Mouse (Mus musculus) heart, postnatal 0 days (tissue): Measurements from ENCODE around the gene Gnptab. TPM values are rescaled to one million over a fixed set of nuclear protein-coding genes. Genes with fewer than 3 reads are reported as not detected.
"Not testable (repeated sequence)": the region's sequence is repeated elsewhere in the genome, so short reads cannot be mapped to it uniquely, and the experiment has no call there.

Source experiments
- ATAC-seq: fragments of 200-750 bp; cut with Nextera tagmentation; 2 replicates; pipeline ENCODE4 v1.8.0; 2017; ENCODE audit warnings: low read depth, moderate number of reproducible peaks, moderate library complexity; ENCODE audit not compliant: insufficient read depth
- DNase-seq: peaks from one replicate; pipeline ENCODE4 v3.0.0-alpha.2; 2016; ENCODE audit warnings: low spot score
- H3K27ac ChIP-seq: fragments of 300-500 bp; sonication (generic); 2 replicates; pipeline ENCODE4 v1.5.1; 2014; ENCODE audit warnings: low read depth, mild to moderate bottlenecking
- H3K27me3 ChIP-seq: fragments of 300-500 bp; sonication (generic); 2 replicates; pipeline ENCODE4 v1.6.1; 2014; ENCODE audit warnings: low read length, mixed read lengths; ENCODE audit not compliant: control insufficient read depth, insufficient read depth
- H3K36me3 ChIP-seq: fragments of 300-500 bp; sonication (generic); replicated peaks from 2 replicates; pipeline ENCODE4 v1.6.1; 2014; ENCODE audit warnings: low read length, mixed read lengths; ENCODE audit not compliant: control insufficient read depth, insufficient read depth
- H3K4me1 ChIP-seq: fragments of 300-500 bp; sonication (generic); 2 replicates; pipeline ENCODE4 v1.6.1; 2014; ENCODE audit warnings: antibody characterized with exemption; ENCODE audit not compliant: control insufficient read depth, insufficient read depth
- H3K4me2 ChIP-seq: fragments of 300-500 bp; sonication (generic); 2 replicates; pipeline ENCODE4 v1.6.1; 2014; ENCODE audit warnings: low read depth, mild to moderate bottlenecking, low read length, moderate library complexity
- H3K4me3 ChIP-seq: fragments of 300-500 bp; sonication (generic); 2 replicates; pipeline ENCODE4 v1.5.1; 2014; ENCODE audit warnings: low read depth, low read length
- H3K9ac ChIP-seq: fragments of 300-500 bp; sonication (generic); replicated peaks from 2 replicates; pipeline ENCODE4 v1.6.1; 2014; ENCODE audit warnings: low read depth, low read length, mixed read lengths
- H3K9me3 ChIP-seq: fragments of 300-500 bp; sonication (generic); replicated peaks from 2 replicates; pipeline ENCODE4 v1.6.1; 2016; ENCODE audit warnings: low read length; ENCODE audit not compliant: control insufficient read depth
- CTCF ChIP-seq: IDR thresholded peaks from 2 replicates; pipeline ENCODE4 v1.5.1; 2016; ENCODE audit warnings: antibody characterized with exemption, control low read depth, low read depth
- EP300 ChIP-seq: IDR thresholded peaks from 2 replicates; pipeline ENCODE4 v1.6.1; 2016; ENCODE audit warnings: antibody characterized with exemption, low read depth
- WGBS: fragments of 180-500 bp; shearing (Covaris S2); extraction: QIAGEN DNeasy Blood & Tissue Kit; methylation state at CpG from one replicate; pipeline ENCODE4 v1.1.7; 2014; 5-methylcytosine and 5-hydroxymethylcytosine counted together
- polyA plus RNA-seq: library from polyadenylated mRNA; unstranded; fragments of >200 nt; fragmentation: Nextera tagmentation; extraction: Ambion mirVana; gene quantifications from 2 replicates; pipeline ENCODE4 v1.2.1, GENCODE M21; 2015
- total RNA-seq: library from RNA; depleted of rRNA; stranded (reverse); fragments of >200 nt; gene quantifications from 2 replicates; pipeline ENCODE4 v1.2.3, GENCODE M21; 2014; ENCODE audit warnings: low replicate concordance

The Gnptab gene
- total and polyA plus RNA-seq, 2 experiments from 2014 or later: 8.4 to 15.8 TPM

GRCm38 (mm10) chr10:88459502-88459992 lies 80.6 kb downstream of the Gnptab start, which contains the start of gene Sycp3:
TSS of gene Sycp3 (plus strand) at chr10:88459569.
- 75% methylated on average over 33 of the region's 33 CpGs for WGBS
- H3K4me1 ChIP-seq: no peaks in the 10 kb centered on the region
- H3K9me3 ChIP-seq: no peaks in the 10 kb centered on the region
- H3K27me3 ChIP-seq: no peaks in the 10 kb centered on the region
- DNase-seq: no peak
- ATAC-seq: peak; percentile 39; the same call in 1 of the 2 replicates
- no peak within 1 kb of the TSS for H3K4me3 ChIP-seq
- H3K27ac ChIP-seq: no peak within 1 kb of the TSS
- peaks cover 3% of the 10 kb centered on the region; the same call in 1 of the 2 replicates for H3K36me3 ChIP-seq
- no peak within 1 kb of the TSS for H3K4me2 ChIP-seq
- H3K9ac ChIP-seq: no peak within 1 kb of the TSS
- TF ChIP-seq EP300: no peak
- TF ChIP-seq CTCF: no peak

DNA sequence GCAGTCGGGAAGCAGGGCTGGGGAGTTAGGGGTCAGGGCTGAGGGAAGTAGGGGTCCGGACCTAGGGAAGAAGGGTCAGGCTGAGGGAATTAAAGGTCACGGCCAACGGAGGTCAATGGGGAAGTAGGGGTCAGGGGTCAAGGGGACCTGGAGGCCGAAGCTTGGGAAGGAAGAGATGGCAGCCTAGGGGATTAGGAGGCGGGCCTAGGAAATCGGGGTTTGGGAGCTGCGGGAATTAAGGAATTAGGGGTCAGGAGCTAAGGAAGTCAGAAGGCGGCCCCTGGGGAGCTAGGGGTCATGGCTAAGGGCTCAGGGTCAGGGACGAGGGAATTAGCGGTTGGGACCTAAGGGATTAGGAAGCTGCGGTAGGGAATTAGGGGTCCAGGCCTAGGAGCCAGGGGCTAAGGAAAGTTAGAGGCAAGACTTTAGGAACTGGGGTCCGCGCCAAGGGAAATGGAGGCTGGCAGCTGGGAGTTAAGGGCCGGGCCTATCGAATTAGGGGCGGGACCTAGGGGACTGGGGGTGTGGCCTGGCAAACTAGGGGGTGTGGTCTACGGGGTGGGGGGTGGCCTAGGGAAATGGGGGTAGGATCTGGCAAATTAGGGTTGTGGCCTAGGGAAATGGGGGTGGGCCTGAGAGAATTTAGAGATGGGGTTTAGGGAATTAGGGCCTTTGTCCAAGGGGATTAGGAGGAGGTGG lies 81.3 kb downstream of the Gnptab start:
- Histone ChIP-seq H3K9ac (no peak overlapping the region), H3K4me3 (no peak overlapping the region), H3K4me1 (no peaks in the 10 kb centered on the region), H3K9me3 (no peaks in the 10 kb centered on the region), H3K36me3 (peaks cover 4% of the 10 kb centered on the region; the same call in 1 of the 2 replicates), H3K27me3 (no peaks in the 10 kb centered on the region), H3K4me2 (no peak overlapping the region), H3K27ac (no peak overlapping the region)
- WGBS: 64% methylated on average over 18 of the region's 18 CpGs
- ATAC-seq (no peak), DNase-seq (no peak)
- TF ChIP-seq EP300: no peak
- TF ChIP-seq CTCF: no peak

DNA sequence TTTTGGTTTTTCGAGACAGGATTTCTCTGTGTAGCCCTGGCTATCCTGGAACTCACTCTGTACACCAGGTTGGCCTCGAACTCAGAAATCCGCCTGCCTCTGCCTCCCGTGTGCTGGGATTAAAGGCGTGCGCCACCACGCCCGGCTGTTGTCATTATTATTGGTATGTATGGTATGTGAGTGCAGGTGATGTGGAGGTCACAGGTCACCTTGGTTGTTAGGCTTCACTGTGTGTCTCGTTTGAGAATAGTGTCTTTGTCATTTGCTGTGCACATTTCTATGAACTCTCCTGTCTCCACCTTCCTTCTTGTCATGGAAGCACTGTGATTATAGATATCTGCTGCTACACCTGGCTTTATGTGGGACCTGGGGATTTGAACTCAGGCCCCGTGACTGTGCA lies 103.9 kb downstream of the Gnptab start:
- H3K9me3 ChIP-seq, ATAC-seq: not testable (repeated sequence)
- WGBS: 89% methylated on average over 10 of the region's 10 CpGs

DNA sequence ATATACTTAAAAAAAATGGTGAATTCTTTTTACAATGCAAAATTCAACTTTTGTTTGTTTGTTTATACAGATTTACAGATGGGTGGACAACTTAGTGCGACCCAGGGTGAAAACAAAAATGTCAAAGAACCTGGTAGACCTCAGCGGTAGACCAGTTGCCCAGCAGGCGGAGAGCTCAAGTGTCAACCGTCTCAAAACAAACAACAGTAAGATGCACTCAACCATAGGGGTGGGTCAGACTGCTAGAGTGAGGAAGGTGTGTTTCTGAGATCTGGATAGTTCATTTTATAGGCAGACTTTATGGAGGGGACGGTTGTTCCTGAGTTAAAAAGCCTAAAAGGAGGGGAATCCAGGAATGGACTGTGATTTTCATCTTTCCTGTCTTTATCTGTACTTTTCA lies 109.7 kb downstream of the Gnptab start:
- ATAC-seq: no peak
- 88% methylated on average over 5 of the region's 5 CpGs for WGBS

More for the DNA sequence above, 103.9 kb downstream of the Gnptab start:
- H3K4me3 ChIP-seq, DNase-seq, H3K9ac ChIP-seq, H3K36me3 ChIP-seq, H3K4me1 ChIP-seq, H3K4me2 ChIP-seq, H3K27ac ChIP-seq, H3K27me3 ChIP-seq: not testable (repeated sequence)

GRCm38 (mm10) chr10:88491632-88492031 lies 112.7 kb downstream of the Gnptab start:
- H3K4me2 ChIP-seq: no peak overlapping the region
- no peak for TF ChIP-seq EP300
- TF ChIP-seq CTCF: no peak
- no peak for ATAC-seq

More for the DNA sequence above, 109.7 kb downstream of the Gnptab start:
- DNase-seq: no peak
- no peak for TF ChIP-seq CTCF
- no peak for TF ChIP-seq EP300
- H3K27ac ChIP-seq: no peak overlapping the region
- no peaks in the 10 kb centered on the region for H3K9me3 ChIP-seq
- H3K36me3 ChIP-seq: peaks cover 7% of the 10 kb centered on the region
- H3K4me2 ChIP-seq: no peak overlapping the region
- no peaks in the 10 kb centered on the region for H3K27me3 ChIP-seq
- H3K4me3 ChIP-seq: no peak overlapping the region
- no peak overlapping the region for H3K9ac ChIP-seq
- no peaks in the 10 kb centered on the region for H3K4me1 ChIP-seq

DNA sequence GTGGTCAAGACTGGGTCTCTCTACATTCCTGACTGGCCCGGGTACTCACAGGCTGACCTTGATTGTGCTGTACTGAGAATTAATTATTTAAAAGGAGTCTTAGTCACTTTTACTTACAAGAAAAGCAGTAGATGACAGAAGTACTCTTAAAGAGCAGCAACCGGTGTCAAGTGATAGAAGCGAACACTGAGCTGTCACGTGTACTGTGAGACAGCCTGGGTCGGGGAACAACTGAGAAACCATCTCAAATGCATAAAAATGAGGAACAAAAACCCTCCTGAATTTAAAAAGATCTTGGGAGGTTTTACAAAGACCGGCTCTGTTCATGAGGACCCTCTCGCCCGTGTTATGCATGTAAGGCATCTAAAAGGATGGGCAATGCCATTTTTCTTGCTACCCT lies 113.7 kb downstream of the Gnptab start:
- Histone ChIP-seq H3K9me3 (no peaks in the 10 kb centered on the region), H3K27ac (no peak overlapping the region), H3K36me3 (no peaks in the 10 kb centered on the region), H3K4me1 (no peaks in the 10 kb centered on the region), H3K4me2 (no peak overlapping the region), H3K4me3 (no peak overlapping the region), H3K27me3 (no peaks in the 10 kb centered on the region), H3K9ac (no peak overlapping the region)
- no peak for ATAC-seq
- no peak for TF ChIP-seq CTCF
- TF ChIP-seq EP300: no peak
- WGBS: 82% methylated on average over 8 of the region's 8 CpGs
- no peak for DNase-seq

More at GRCm38 (mm10) chr10:88491632-88492031, 112.7 kb downstream of the Gnptab start:
- Histone ChIP-seq H3K9ac (no peak overlapping the region), H3K36me3 (no peaks in the 10 kb centered on the region), H3K27ac (no peak overlapping the region), H3K4me1 (no peaks in the 10 kb centered on the region), H3K9me3 (no peaks in the 10 kb centered on the region), H3K4me3 (no peak overlapping the region), H3K27me3 (no peaks in the 10 kb centered on the region)
- WGBS: 69% methylated on average over 7 of the region's 7 CpGs
- DNase-seq: no peak
